Mouse (Mus musculus) lung, postnatal 0 days (tissue): ENCODE results near the gene Tssk2. TPM values are rescaled to one million over a fixed set of nuclear protein-coding genes. Genes with fewer than 3 reads are reported as not detected.

Experiments
- ATAC-seq: fragments of 200-750 bp; cut with Nextera tagmentation; 2 replicates; pipeline ENCODE4 v1.8.0; 2017; ENCODE audit warnings: moderate library complexity
- DNase-seq: peaks from one replicate; pipeline ENCODE4 v3.0.0-alpha.2; 2016; ENCODE audit warnings: low spot score
- H3K27ac ChIP-seq: fragments of 300-500 bp; sonication (generic); 2 replicates; pipeline ENCODE4 v1.5.1; 2014; ENCODE audit warnings: antibody characterized with exemption, mild to moderate bottlenecking, low read length, mixed read lengths
- H3K27me3 ChIP-seq: fragments of 300-500 bp; sonication (generic); replicated peaks from 2 replicates; pipeline ENCODE4 v1.6.1; 2014; ENCODE audit warnings: low read length, mixed read lengths; ENCODE audit not compliant: insufficient read depth
- H3K36me3 ChIP-seq: fragments of 300-500 bp; sonication (generic); 2 replicates; pipeline ENCODE4 v1.6.1; 2014; ENCODE audit warnings: low read length, mixed read lengths; ENCODE audit not compliant: insufficient read depth
- H3K4me1 ChIP-seq: fragments of 300-500 bp; sonication (generic); 2 replicates; pipeline ENCODE4 v1.6.1; 2014; ENCODE audit warnings: antibody characterized with exemption, low read depth, low read length, mixed read lengths; ENCODE audit not compliant: insufficient read depth
- H3K4me2 ChIP-seq: fragments of 300-500 bp; sonication (generic); replicated peaks from 2 replicates; pipeline ENCODE4 v1.6.1; 2014; ENCODE audit warnings: low read depth, mild to moderate bottlenecking, low read length, moderate library complexity, mixed read lengths
- H3K4me3 ChIP-seq: fragments of 300-500 bp; sonication (generic); 2 replicates; pipeline ENCODE4 v1.5.1; 2014; ENCODE audit warnings: low read depth, low read length
- H3K9ac ChIP-seq: fragments of 300-500 bp; sonication (generic); replicated peaks from 2 replicates; pipeline ENCODE4 v1.6.1; 2014; ENCODE audit warnings: low read depth, mild to moderate bottlenecking
- H3K9me3 ChIP-seq: fragments of 300-500 bp; sonication (generic); 2 replicates; pipeline ENCODE4 v1.6.1; 2016; ENCODE audit warnings: low read length, mixed read lengths
- CTCF ChIP-seq: IDR thresholded peaks from 2 replicates; pipeline ENCODE4 v1.5.1; 2016; ENCODE audit warnings: antibody characterized with exemption, mild to moderate bottlenecking
- EP300 ChIP-seq: IDR thresholded peaks from 2 replicates; pipeline ENCODE4 v1.6.1; 2016; ENCODE audit warnings: antibody characterized with exemption, mild to moderate bottlenecking, control low read depth
- WGBS: fragments of 180-500 bp; shearing (Covaris S2); extraction: QIAGEN DNeasy Blood & Tissue Kit; methylation state at CpG from one replicate; pipeline ENCODE4 v1.1.7; 2014; 5-methylcytosine and 5-hydroxymethylcytosine counted together
- polyA plus RNA-seq: library from polyadenylated mRNA; unstranded; fragments of >200 nt; fragmentation: Nextera tagmentation; extraction: Ambion mirVana; gene quantifications from 2 replicates; pipeline ENCODE4 v1.2.1, GENCODE M21; 2015

The Tssk2 gene
- polyA plus RNA-seq, 1 experiment from 2014 or later = not detected

- TF ChIP-seq CTCF (no peak), EP300 (no peak)
- peaks cover 15% of the 10 kb centered on the region; the same call in 1 of the 2 replicates for H3K4me1 ChIP-seq
- H3K27ac ChIP-seq = no peak overlapping the region
- H3K4me3 ChIP-seq = no peak overlapping the region
- WGBS = 15% methylated on average over 20 of the region's 20 CpGs
- DNase-seq (no peak), ATAC-seq (no peak)
- peaks cover 15% of the 10 kb centered on the region; the same call in 1 of the 2 replicates for H3K27me3 ChIP-seq
- H3K9me3 ChIP-seq = no peaks in the 10 kb centered on the region
- H3K4me2 ChIP-seq = 0 out of 2 replicates have a peak overlapping the region, but pooled peaks have one; percentile 90
- H3K36me3 ChIP-seq = no peaks in the 10 kb centered on the region
- H3K9ac ChIP-seq = no peak overlapping the region
Measured at GRCm38 (mm10) chr16:17920586-17920985, 22.1 kb downstream of the Tssk2 start.

DNA sequence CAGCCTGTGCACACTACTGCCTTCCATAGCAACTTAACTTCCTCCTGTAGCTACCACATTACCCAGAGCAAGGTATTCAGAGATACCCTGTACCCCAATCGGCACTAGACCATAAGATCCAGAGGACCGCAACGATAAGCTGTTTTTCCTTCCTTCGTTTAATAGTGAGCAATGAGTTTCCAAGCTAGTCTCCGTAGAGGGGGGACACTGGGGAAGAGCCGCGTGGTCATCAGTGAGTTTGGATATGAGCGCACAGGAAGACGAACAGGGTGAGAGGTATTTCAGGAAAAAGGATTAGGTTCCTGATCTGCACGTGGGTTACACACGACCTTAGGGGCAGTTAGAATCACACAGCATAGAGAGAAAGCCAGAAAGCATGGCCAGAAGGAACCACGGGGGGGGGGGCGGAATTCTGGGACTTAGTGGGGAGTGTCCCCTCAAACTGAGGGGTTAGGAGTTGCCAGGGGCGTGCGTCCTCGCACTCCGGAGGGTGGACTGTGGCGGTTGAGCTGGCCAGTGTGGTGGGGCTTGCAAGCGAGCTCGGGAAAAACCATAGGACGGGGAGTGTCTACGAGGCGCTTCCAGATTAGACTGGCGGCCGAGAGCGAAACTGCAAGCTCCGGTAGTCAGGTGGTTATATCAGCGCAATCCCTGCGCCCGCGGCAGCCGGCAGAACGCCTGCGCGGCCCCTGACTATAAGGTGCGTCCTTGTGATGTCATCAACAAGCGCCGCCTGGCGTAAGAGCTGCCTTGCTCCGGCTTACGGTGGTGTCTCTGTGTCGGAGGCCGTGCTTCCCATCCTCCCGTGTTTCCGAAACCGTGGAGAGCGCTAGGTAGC lies 23.1 kb downstream of the Tssk2 start:
- ATAC-seq = peak; percentile 98
- TF ChIP-seq CTCF (peak; percentile 71), EP300 (no peak)

GRCm38 (mm10) chr16:17922163-17922538 lies 23.7 kb downstream of the Tssk2 start:
- Histone ChIP-seq H3K9me3 (no peaks in the 10 kb centered on the region), H3K36me3 (no peaks in the 10 kb centered on the region), H3K4me2 (peak overlapping the region; percentile 90), H3K27me3 (peaks cover 6% of the 10 kb centered on the region; the same call in 1 of the 2 replicates), H3K4me3 (peak overlapping the region; percentile 63), H3K27ac (peak overlapping the region; percentile 70), H3K9ac (peak overlapping the region; percentile 80), H3K4me1 (peaks cover 15% of the 10 kb centered on the region; the same call in 1 of the 2 replicates)
- DNase-seq = no peak
- TF ChIP-seq CTCF (no peak), EP300 (no peak)
- WGBS = under 1% methylated on average over 14 of the region's 14 CpGs
- peak; percentile 11 for ATAC-seq

More for the DNA sequence above, 23.1 kb downstream of the Tssk2 start:
- peak overlapping the region; percentile 75 for H3K27ac ChIP-seq
- 2% methylated on average over 47 of the region's 47 CpGs for WGBS
- H3K4me2 ChIP-seq = peak overlapping the region; percentile 90
- peak overlapping the region; percentile 80 for H3K9ac ChIP-seq
- H3K36me3 ChIP-seq = no peaks in the 10 kb centered on the region
- peaks cover 15% of the 10 kb centered on the region; the same call in 1 of the 2 replicates for H3K4me1 ChIP-seq
- DNase-seq = peak; percentile 98
- peak overlapping the region; percentile 63 for H3K4me3 ChIP-seq
- H3K27me3 ChIP-seq = peaks cover 8% of the 10 kb centered on the region; the same call in 1 of the 2 replicates
- no peaks in the 10 kb centered on the region for H3K9me3 ChIP-seq

- Histone ChIP-seq H3K36me3 (no peaks in the 10 kb centered on the region), H3K4me3 (peak overlapping the region; percentile 76), H3K4me1 (peaks cover 1% of the 10 kb centered on the region; the same call in 1 of the 2 replicates), H3K9ac (peak overlapping the region; percentile 79), H3K27ac (peak overlapping the region; percentile 89), H3K4me2 (peak overlapping the region; percentile 99), H3K9me3 (no peaks in the 10 kb centered on the region), H3K27me3 (no peaks in the 10 kb centered on the region)
- ATAC-seq (peak; percentile 8), DNase-seq (peak; percentile 29)
- 4% methylated on average over 42 of the region's 72 CpGs for WGBS
- TF ChIP-seq CTCF (no peak), EP300 (no peak)
Measured at GRCm38 (mm10) chr16:17927351-17928082, 29.1 kb downstream of the Tssk2 start.

GRCm38 (mm10) chr16:17928087-17928580 lies 29.7 kb downstream of the Tssk2 start, which contains the start of gene Slc25a1:
Gene Slc25a1 (minus strand): TSS chr16:17928219.
- Histone ChIP-seq H3K27ac (peak within 1 kb of the TSS; percentile 89), H3K4me3 (peak within 1 kb of the TSS; percentile 76), H3K27me3 (no peaks in the 10 kb centered on the region), H3K9ac (peak within 1 kb of the TSS; percentile 79), H3K4me1 (no peaks in the 10 kb centered on the region), H3K36me3 (no peaks in the 10 kb centered on the region), H3K9me3 (no peaks in the 10 kb centered on the region), H3K4me2 (peak within 1 kb of the TSS; percentile 99)
- TF ChIP-seq EP300 (no peak), CTCF (no peak)
- 1% methylated on average over 40 of the region's 47 CpGs for WGBS
- DNase-seq (peak; percentile 71), ATAC-seq (peak; percentile 74)

- Histone ChIP-seq H3K36me3 (no peaks in the 10 kb centered on the region), H3K4me1 (no peaks in the 10 kb centered on the region), H3K27ac (peak overlapping the region; percentile 89), H3K4me2 (peak overlapping the region; percentile 99), H3K9ac (peak overlapping the region; percentile 79), H3K27me3 (no peaks in the 10 kb centered on the region), H3K9me3 (no peaks in the 10 kb centered on the region), H3K4me3 (peak overlapping the region; percentile 76)
- under 1% methylated on average over 9 of the region's 9 CpGs for WGBS
- DNase-seq (peak; percentile 97), ATAC-seq (peak; percentile 87)
- no peak for TF ChIP-seq EP300
- TF ChIP-seq CTCF = peak; percentile 82
Measured at GRCm38 (mm10) chr16:17928627-17929104, 30.2 kb downstream of the Tssk2 start.
